Mouse (Mus musculus) hindbrain, embryonic 14.5 days (tissue): ENCODE results near the gene Ptpa. TPM values are rescaled to one million over a fixed set of nuclear protein-coding genes. Genes with fewer than 3 reads are reported as not detected.

Source experiments
- ATAC-seq: fragments of 200-750 bp; cut with Nextera tagmentation; 2 replicates; pipeline ENCODE4 v1.8.0; 2017; ENCODE audit warnings: moderate number of reproducible peaks, mild to moderate bottlenecking, moderate TSS enrichment, moderate library complexity; ENCODE audit not compliant: low FRiP score
- DNase-seq: peaks from one replicate; pipeline ENCODE4 v3.0.0-alpha.2; 2015; ENCODE audit warnings: low spot score
- H3K27ac ChIP-seq: fragments of 300-500 bp; sonication (generic); 2 replicates; pipeline ENCODE4 v1.5.1; 2014; ENCODE audit warnings: mild to moderate bottlenecking, moderate library complexity
- H3K27me3 ChIP-seq: fragments of 300-500 bp; sonication (generic); 2 replicates; pipeline ENCODE4 v1.6.1; 2014; ENCODE audit warnings: mild to moderate bottlenecking, low read length, mixed read lengths; ENCODE audit not compliant: control insufficient read depth, insufficient read depth
- H3K36me3 ChIP-seq: fragments of 300-500 bp; sonication (generic); replicated peaks from 2 replicates; pipeline ENCODE4 v1.6.1; 2014; ENCODE audit not compliant: control insufficient read depth, insufficient read depth
- H3K4me1 ChIP-seq: fragments of 300-500 bp; sonication (generic); replicated peaks from 2 replicates; pipeline ENCODE4 v1.6.1; 2014; ENCODE audit warnings: antibody characterized with exemption, low read length, mixed read lengths; ENCODE audit not compliant: control insufficient read depth, insufficient read depth
- H3K4me2 ChIP-seq: fragments of 300-500 bp; sonication (generic); replicated peaks from 2 replicates; pipeline ENCODE4 v1.6.1; 2014; ENCODE audit warnings: mild to moderate bottlenecking, moderate library complexity
- H3K4me3 ChIP-seq: fragments of 300-500 bp; sonication (generic); replicated peaks from 2 replicates; pipeline ENCODE4 v1.5.1; 2014; ENCODE audit warnings: mild to moderate bottlenecking, low read length
- H3K9ac ChIP-seq: fragments of 300-500 bp; sonication (generic); 2 replicates; pipeline ENCODE4 v1.6.1; 2014
- H3K9me3 ChIP-seq: fragments of 300-500 bp; sonication (generic); 2 replicates; pipeline ENCODE4 v1.6.1; 2016; ENCODE audit warnings: low read length; ENCODE audit not compliant: control insufficient read depth
- WGBS: fragments of 180-500 bp; shearing (Covaris S2); extraction: QIAGEN DNeasy Blood & Tissue Kit; methylation state at CpG from one replicate; pipeline ENCODE4 v1.1.7; 2014; 5-methylcytosine and 5-hydroxymethylcytosine counted together
- polyA plus RNA-seq: library from polyadenylated mRNA; unstranded; fragments of >200 nt; fragmentation: Nextera tagmentation; extraction: Ambion mirVana; gene quantifications from 2 replicates; pipeline ENCODE4 v1.2.1, GENCODE M21; 2014

Gene Ptpa
- polyA plus RNA-seq, 1 experiment from 2014 or later, result 79.8 TPM

GRCm38 (mm10) chr2:30472731-30473351 is 57.0 kb downstream of the Ptpa start:
- Histone ChIP-seq H3K27ac (peak overlapping the region; percentile 90), H3K4me3 (peak overlapping the region; percentile 89), H3K36me3 (no peaks in the 10 kb centered on the region), H3K9ac (peak overlapping the region; percentile 95), H3K4me1 (peaks cover 20% of the 10 kb centered on the region), H3K27me3 (no peaks in the 10 kb centered on the region), H3K9me3 (no peaks in the 10 kb centered on the region), H3K4me2 (peak overlapping the region; percentile 98)
- WGBS, result under 1% methylated on average over 60 of the region's 60 CpGs
- ATAC-seq (no peak), DNase-seq (peak; percentile 46)

GRCm38 (mm10) chr2:30473431-30474031 is 57.7 kb downstream of the Ptpa start:
- ATAC-seq, result peak; percentile 35
- WGBS, result under 1% methylated on average over 73 of the region's 80 CpGs
- H3K27ac ChIP-seq, result peak overlapping the region; percentile 90
- H3K4me2 ChIP-seq, result peak overlapping the region; percentile 98
- peak overlapping the region; percentile 95 for H3K9ac ChIP-seq
- peak overlapping the region; percentile 89 for H3K4me3 ChIP-seq
- H3K36me3 ChIP-seq, result no peaks in the 10 kb centered on the region
- no peaks in the 10 kb centered on the region for H3K9me3 ChIP-seq
- H3K4me1 ChIP-seq, result peaks cover 20% of the 10 kb centered on the region
- H3K27me3 ChIP-seq, result no peaks in the 10 kb centered on the region
- DNase-seq, result peak; percentile 46

- WGBS, result under 1% methylated on average over 28 of the region's 37 CpGs
- peak within 1 kb of the TSS; percentile 90 for H3K27ac ChIP-seq
- peaks cover 15% of the 10 kb centered on the region for H3K4me1 ChIP-seq
- peak within 1 kb of the TSS; percentile 98 for H3K4me2 ChIP-seq
- H3K27me3 ChIP-seq, result no peaks in the 10 kb centered on the region
- no peaks in the 10 kb centered on the region for H3K9me3 ChIP-seq
- ATAC-seq (peak; percentile 89), DNase-seq (peak; percentile 92)
- peak within 1 kb of the TSS; percentile 89 for H3K4me3 ChIP-seq
- H3K36me3 ChIP-seq, result no peaks in the 10 kb centered on the region
- H3K9ac ChIP-seq, result peak within 1 kb of the TSS; percentile 95
Measured at GRCm38 (mm10) chr2:30474039-30474438, 58.2 kb downstream of the Ptpa start, which contains the start of gene Ier5l. TSS of gene Ier5l (minus strand) at chr2:30474219.

- Histone ChIP-seq H3K4me2 (peak overlapping the region; percentile 98), H3K9ac (no peak overlapping the region), H3K27me3 (no peaks in the 10 kb centered on the region), H3K4me3 (peak overlapping the region; percentile 89), H3K27ac (no peak overlapping the region), H3K9me3 (no peaks in the 10 kb centered on the region), H3K4me1 (peaks cover 12% of the 10 kb centered on the region), H3K36me3 (no peaks in the 10 kb centered on the region)
- WGBS, result 36% methylated on average over 4 of the region's 4 CpGs
- ATAC-seq (no peak), DNase-seq (no peak)
Measured at GRCm38 (mm10) chr2:30474776-30475175, 58.9 kb downstream of the Ptpa start.

GRCm38 (mm10) chr2:30475457-30475856 is 59.6 kb downstream of the Ptpa start:
- Histone ChIP-seq H3K36me3 (no peaks in the 10 kb centered on the region), H3K9me3 (no peaks in the 10 kb centered on the region), H3K4me2 (no peak overlapping the region), H3K9ac (no peak overlapping the region), H3K27ac (no peak overlapping the region), H3K4me1 (peaks cover 12% of the 10 kb centered on the region), H3K27me3 (no peaks in the 10 kb centered on the region), H3K4me3 (no peak overlapping the region)
- ATAC-seq, result no peak
- no peak for DNase-seq
- WGBS, result 83% methylated on average over 7 of the region's 7 CpGs

- H3K4me2 ChIP-seq, result no peak overlapping the region
- peaks cover 7% of the 10 kb centered on the region for H3K4me1 ChIP-seq
- no peaks in the 10 kb centered on the region for H3K36me3 ChIP-seq
- DNase-seq (no peak), ATAC-seq (no peak)
- H3K27me3 ChIP-seq, result no peaks in the 10 kb centered on the region
- no peaks in the 10 kb centered on the region for H3K9me3 ChIP-seq
- WGBS, result 72% methylated on average over 2 of the region's 2 CpGs
- no peak overlapping the region for H3K9ac ChIP-seq
- H3K4me3 ChIP-seq, result no peak overlapping the region
- H3K27ac ChIP-seq, result no peak overlapping the region
Measured at GRCm38 (mm10) chr2:30476241-30476640, 60.4 kb downstream of the Ptpa start.

GRCm38 (mm10) chr2:30478526-30478925 is 62.7 kb downstream of the Ptpa start:
- Histone ChIP-seq H3K4me1 (peaks cover 4% of the 10 kb centered on the region; the same call in 1 of the 2 replicates), H3K9ac (no peak overlapping the region), H3K36me3 (no peaks in the 10 kb centered on the region), H3K27me3 (no peaks in the 10 kb centered on the region), H3K4me2 (no peak overlapping the region), H3K27ac (no peak overlapping the region), H3K9me3 (no peaks in the 10 kb centered on the region), H3K4me3 (no peak overlapping the region)
- 78% methylated on average over 1 of the region's 1 CpGs for WGBS
- DNase-seq (peak; percentile 3), ATAC-seq (no peak)

GRCm38 (mm10) chr2:30487597-30487996 is 71.8 kb downstream of the Ptpa start:
- 39% methylated on average over 7 of the region's 7 CpGs for WGBS
- Histone ChIP-seq H3K4me2 (no peak overlapping the region), H3K9ac (no peak overlapping the region), H3K9me3 (no peaks in the 10 kb centered on the region), H3K27me3 (no peaks in the 10 kb centered on the region), H3K27ac (no peak overlapping the region), H3K4me1 (no peaks in the 10 kb centered on the region), H3K36me3 (no peaks in the 10 kb centered on the region), H3K4me3 (no peak overlapping the region)
- DNase-seq (no peak), ATAC-seq (no peak)

- WGBS, result 77% methylated on average over 2 of the region's 2 CpGs
- H3K27me3 ChIP-seq, result no peaks in the 10 kb centered on the region
- no peak overlapping the region for H3K4me2 ChIP-seq
- H3K4me1 ChIP-seq, result no peaks in the 10 kb centered on the region
- no peaks in the 10 kb centered on the region for H3K36me3 ChIP-seq
- DNase-seq (no peak), ATAC-seq (no peak)
- H3K9me3 ChIP-seq, result no peaks in the 10 kb centered on the region
- no peak overlapping the region for H3K27ac ChIP-seq
- no peak overlapping the region for H3K4me3 ChIP-seq
- no peak overlapping the region for H3K9ac ChIP-seq
Measured at GRCm38 (mm10) chr2:30490384-30490783, 74.5 kb downstream of the Ptpa start.
